Mouse (Mus musculus) heart, adult 8-10 months (tissue): ENCODE results near the gene Pstk. TPM values are rescaled to one million over a fixed set of nuclear protein-coding genes. Genes with fewer than 3 reads are reported as not detected.
A peak's percentile ranks its signal among the peaks of the same experiment; 100 is the strongest.
"Not testable (repeated sequence)": the region's sequence is repeated elsewhere in the genome, so short reads cannot be mapped to it uniquely, and the experiment has no call there.

Experiments used
- DNase-seq: peaks from one replicate; pipeline ENCODE4 v3.0.0; 2022; ENCODE audit warnings: low spot score
- total RNA-seq, 4 experiments: library from RNA; stranded (reverse); gene quantifications; 2 replicates each; pipeline ENCODE4 v1.2.4; 2022

The Pstk gene
- total RNA-seq = 10 to 100 TPM; 36.8 to 58.2 (median 47.5) TPM

GRCm38 (mm10) chr7:131370648-131371469 lies at the start of gene Pstk:
Pstk (plus strand) TSS chr7:131371141.
- DNase-seq = peak; percentile 88

GRCm38 (mm10) chr7:131322192-131322591 lies 48.7 kb upstream of the Pstk start, which contains the start of gene Cuzd1:
Cuzd1 (minus strand) TSS chr7:131322292.
- no peak for DNase-seq

GRCm38 (mm10) chr7:131327054-131327453 lies 43.9 kb upstream of the Pstk start:
- no peak for DNase-seq

- no peak for DNase-seq
These were observed 41.5 kb upstream of the Pstk start, which contains the start of gene Fam24b for GRCm38 (mm10) chr7:131329416-131329815. Fam24b (minus strand) TSS chr7:131329516.

- no peak for DNase-seq
These were observed 39.3 kb upstream of the Pstk start for GRCm38 (mm10) chr7:131331688-131332087.

GRCm38 (mm10) chr7:131333564-131333963 lies 37.4 kb upstream of the Pstk start, which contains the start of gene Fam24a:
Fam24a (plus strand) TSS chr7:131333864.
- no peak for DNase-seq

- no peak for DNase-seq
These were observed 33.4 kb upstream of the Pstk start for GRCm38 (mm10) chr7:131337502-131338068.

GRCm38 (mm10) chr7:131345856-131346541 lies 24.9 kb upstream of the Pstk start:
- DNase-seq = no peak

GRCm38 (mm10) chr7:131356105-131356504 lies 14.8 kb upstream of the Pstk start:
- no peak for DNase-seq

GRCm38 (mm10) chr7:131362269-131362614 lies 8.7 kb upstream of the Pstk start:
- DNase-seq = no peak

- DNase-seq = peak; percentile 94
These were observed 8.2 kb upstream of the Pstk start, which contains the start of gene 2310057M21Rik for GRCm38 (mm10) chr7:131362615-131363300. 2310057M21Rik (minus strand) TSS chr7:131362759.

- no peak for DNase-seq
These were observed 6.8 kb upstream of the Pstk start for GRCm38 (mm10) chr7:131364131-131364530.

GRCm38 (mm10) chr7:131371470-131371860 lies 524 bp downstream of the Pstk start:
- DNase-seq = no peak

GRCm38 (mm10) chr7:131371880-131372651 lies 1.1 kb downstream of the Pstk start:
- DNase-seq = no peak

GRCm38 (mm10) chr7:131391761-131392160 lies 20.8 kb downstream of the Pstk start:
- DNase-seq = not testable (repeated sequence)

GRCm38 (mm10) chr7:131409321-131409987 lies 38.5 kb downstream of the Pstk start:
- DNase-seq = peak; percentile 19

- DNase-seq = no peak
These were observed 39.0 kb downstream of the Pstk start for GRCm38 (mm10) chr7:131409988-131410385.

- DNase-seq = peak; percentile 100
These were observed 39.6 kb downstream of the Pstk start, which contains the start of the genes Ikzf5 and Acadsb for GRCm38 (mm10) chr7:131410416-131411058. Ikzf5 (minus strand) TSS chr7:131410521. Acadsb (plus strand) TSS chr7:131410601.

- peak; percentile 35 for DNase-seq
These were observed 40.4 kb downstream of the Pstk start for GRCm38 (mm10) chr7:131411221-131411940.
